Mouse (Mus musculus) stomach, postnatal 0 days (tissue): Measurements from ENCODE around the gene Trappc6a.

Experiments used
- CTCF ChIP-seq: IDR thresholded peaks from 2 replicates; pipeline ENCODE4 v1.5.1; 2016; ENCODE audit warnings: antibody characterized with exemption, low read depth, mild to moderate bottlenecking, moderate library complexity
- EP300 ChIP-seq: optimal IDR thresholded peaks from 2 replicates; pipeline ENCODE3; 2016; ENCODE audit warnings: antibody characterized with exemption

DNA sequence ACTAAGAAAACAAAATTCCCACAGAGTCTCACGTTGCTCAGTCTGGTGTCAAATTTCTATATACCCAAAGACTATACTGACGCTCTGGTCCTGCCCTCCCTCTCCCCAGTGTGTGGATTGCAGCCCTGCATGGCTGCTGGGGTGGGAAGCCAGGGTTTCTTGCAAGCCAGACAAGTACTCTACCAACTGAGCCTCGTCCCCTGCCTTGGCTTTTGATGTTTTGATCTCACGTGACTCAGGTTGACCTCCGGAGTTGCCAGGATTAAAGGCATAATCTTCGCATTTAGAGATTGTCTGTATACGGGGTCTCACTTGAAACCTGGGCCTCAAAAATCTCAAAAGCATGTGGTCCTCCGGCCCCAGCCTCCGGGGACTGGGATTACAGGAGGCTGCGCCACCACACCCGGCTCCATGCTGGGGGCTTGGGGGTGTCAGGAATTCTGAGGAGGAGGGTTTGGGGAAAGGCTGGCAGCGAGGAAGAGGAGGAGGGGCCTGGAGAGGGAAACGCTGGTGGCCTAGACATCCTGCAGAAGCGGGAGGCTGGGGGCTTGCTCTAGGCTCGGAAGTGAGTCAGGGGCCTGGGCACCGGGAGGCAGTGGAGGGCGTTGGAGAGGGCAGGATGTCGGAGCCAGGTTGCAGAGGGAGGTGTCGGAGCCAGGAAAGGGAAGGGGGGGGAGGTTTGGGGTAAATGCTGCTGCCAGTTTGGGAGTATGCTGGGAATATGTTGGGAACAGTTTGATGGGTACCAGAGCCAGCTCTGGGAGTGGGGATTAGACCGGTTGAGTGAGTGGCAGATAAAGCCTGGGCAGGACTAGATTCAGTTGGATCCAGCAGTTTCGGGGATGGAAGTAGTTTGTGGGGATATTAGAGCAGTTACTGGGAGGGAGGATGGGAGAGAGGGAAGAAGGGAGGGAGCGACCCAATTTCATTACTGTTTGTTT, 43.6 kb upstream of the Trappc6a start:
- TF ChIP-seq EP300 (no peak), CTCF (no peak)
